Mouse (Mus musculus) embryonic facial prominence, embryonic 12.5 days (tissue): ENCODE results near the gene Bbs9. TPM values are rescaled to one million over a fixed set of nuclear protein-coding genes. Genes with fewer than 3 reads are reported as not detected.

Experiments
- ATAC-seq: fragments of 200-750 bp; cut with Nextera tagmentation; 2 replicates; pipeline ENCODE4 v1.8.0; 2017; ENCODE audit not compliant: insufficient number of reproducible peaks, insufficient read depth, low FRiP score, low TSS enrichment
- H3K27ac ChIP-seq: fragments of 300-500 bp; sonication (generic); 2 replicates; pipeline ENCODE4 v1.5.1; 2016; ENCODE audit warnings: mild to moderate bottlenecking
- H3K27me3 ChIP-seq: fragments of 300-500 bp; sonication (generic); 2 replicates; pipeline ENCODE4 v1.6.1; 2016; ENCODE audit warnings: mild to moderate bottlenecking, moderate library complexity
- H3K36me3 ChIP-seq: fragments of 300-500 bp; sonication (generic); 2 replicates; pipeline ENCODE4 v1.6.1; 2016; ENCODE audit warnings: mild to moderate bottlenecking
- H3K4me1 ChIP-seq: fragments of 300-500 bp; sonication (generic); 2 replicates; pipeline ENCODE4 v1.6.1; 2016
- H3K4me2 ChIP-seq: fragments of 300-500 bp; sonication (generic); replicated peaks from 2 replicates; pipeline ENCODE4 v1.6.1; 2016; ENCODE audit warnings: mild to moderate bottlenecking, moderate library complexity
- H3K4me3 ChIP-seq: fragments of 300-500 bp; sonication (generic); 2 replicates; pipeline ENCODE4 v1.5.1; 2016; ENCODE audit warnings: mild to moderate bottlenecking
- H3K9ac ChIP-seq: fragments of 300-500 bp; sonication (generic); 2 replicates; pipeline ENCODE4 v1.6.1; 2016; ENCODE audit warnings: mild to moderate bottlenecking, moderate library complexity
- H3K9me3 ChIP-seq: fragments of 300-500 bp; sonication (generic); 2 replicates; pipeline ENCODE4 v1.6.1; 2016; ENCODE audit warnings: mild to moderate bottlenecking, moderate library complexity
- WGBS: fragments of 180-500 bp; shearing (Covaris S2); methylation state at CpG from one replicate; pipeline ENCODE4 v1.1.7; 2016; 5-methylcytosine and 5-hydroxymethylcytosine counted together
- polyA plus RNA-seq: library from polyadenylated mRNA; unstranded; fragments of >200 nt; fragmentation: Nextera tagmentation; extraction: Ambion mirVana; gene quantifications from 2 replicates; pipeline ENCODE4 v1.2.1, GENCODE M21; 2016

Bbs9 gene
- polyA plus RNA-seq, 1 experiment from 2014 or later = 17.3 TPM

DNA sequence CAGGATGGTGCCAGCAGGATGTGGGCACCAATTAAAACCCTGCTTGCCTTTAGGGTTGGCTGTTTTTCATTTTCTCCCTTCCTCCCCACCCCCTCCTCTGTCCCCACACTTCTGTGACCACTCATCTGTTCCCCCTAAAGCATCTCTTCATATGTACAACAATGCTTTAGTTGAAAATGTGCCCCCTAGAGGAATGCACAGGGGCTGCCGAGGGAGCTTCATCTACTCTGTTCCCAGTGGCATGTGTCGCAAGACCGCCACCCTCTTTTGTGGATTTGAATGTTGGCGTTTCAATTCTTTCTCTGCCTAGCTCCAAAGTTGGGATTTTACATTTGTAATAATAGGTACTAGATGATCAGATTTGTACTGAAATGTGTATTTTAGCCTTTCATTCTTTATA lies 204.0 kb downstream of the Bbs9 start:
- no peak overlapping the region for H3K9ac ChIP-seq
- H3K4me3 ChIP-seq = no peak overlapping the region
- no peak overlapping the region for H3K27ac ChIP-seq
- H3K27me3 ChIP-seq = no peaks in the 10 kb centered on the region
- H3K9me3 ChIP-seq = no peaks in the 10 kb centered on the region
- 0 out of 2 replicates have a peak, but pooled peaks cover 3% of the 10 kb centered on the region for H3K36me3 ChIP-seq
- no peak for ATAC-seq
- H3K4me1 ChIP-seq = peaks cover 4% of the 10 kb centered on the region; the same call in 1 of the 2 replicates
- H3K4me2 ChIP-seq = no peak overlapping the region
- WGBS = 83% methylated on average over 4 of the region's 4 CpGs

DNA sequence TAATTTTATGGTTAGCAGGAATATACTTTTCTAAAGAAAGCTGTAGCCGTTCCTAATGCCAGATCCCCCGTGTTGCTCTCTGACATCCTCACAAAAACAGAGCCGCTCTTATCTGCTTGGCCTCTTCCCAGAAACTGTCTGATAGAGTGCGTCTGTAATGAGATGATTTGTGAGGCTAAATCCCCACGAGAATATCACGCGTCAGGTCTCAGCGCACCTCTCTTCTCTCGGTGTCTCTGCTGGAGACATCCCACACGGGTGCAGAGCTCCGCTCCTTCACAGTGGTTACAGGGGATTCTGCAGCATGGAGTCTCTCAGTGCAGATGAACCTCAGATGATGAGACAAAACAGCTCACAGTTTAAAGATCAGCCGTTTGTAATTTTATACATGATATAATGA lies 204.5 kb downstream of the Bbs9 start:
- 77% methylated on average over 12 of the region's 12 CpGs for WGBS
- H3K27me3 ChIP-seq = no peaks in the 10 kb centered on the region

DNA sequence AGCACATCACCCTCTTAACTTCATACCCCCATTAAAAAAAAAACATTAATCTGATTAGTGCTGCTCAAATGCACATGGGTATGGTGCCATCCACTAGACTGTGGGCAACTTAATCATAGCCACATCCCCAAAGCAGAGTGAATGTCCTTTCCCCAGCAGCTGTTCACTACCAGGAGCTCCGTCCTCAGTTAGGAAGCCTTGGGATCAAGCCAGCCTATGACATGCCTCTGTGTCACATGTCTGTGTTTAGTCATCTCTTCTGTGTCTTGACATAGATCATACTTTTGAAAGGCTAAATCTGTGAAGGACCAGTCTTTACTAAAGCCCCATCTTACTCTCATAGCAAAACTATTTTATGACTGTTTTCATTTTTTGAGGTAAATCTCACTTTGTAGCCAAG lies 205.0 kb downstream of the Bbs9 start:
- Histone ChIP-seq H3K4me3 (no peak overlapping the region), H3K36me3 (0 out of 2 replicates have a peak, but pooled peaks cover 3% of the 10 kb centered on the region), H3K27me3 (no peaks in the 10 kb centered on the region), H3K9me3 (no peaks in the 10 kb centered on the region), H3K4me1 (peaks cover 4% of the 10 kb centered on the region; the same call in 1 of the 2 replicates), H3K4me2 (no peak overlapping the region), H3K27ac (no peak overlapping the region), H3K9ac (no peak overlapping the region)
- ATAC-seq = no peak
- 66% methylated on average over 1 of the region's 1 CpGs for WGBS

More for the DNA sequence above, 204.5 kb downstream of the Bbs9 start:
- H3K36me3 ChIP-seq = 0 out of 2 replicates have a peak, but pooled peaks cover 3% of the 10 kb centered on the region
- H3K4me2 ChIP-seq = no peak overlapping the region
- H3K9me3 ChIP-seq = no peaks in the 10 kb centered on the region
- no peak overlapping the region; the same call in 1 of the 2 replicates for H3K9ac ChIP-seq
- peaks cover 4% of the 10 kb centered on the region; the same call in 1 of the 2 replicates for H3K4me1 ChIP-seq
- no peak for ATAC-seq
- H3K27ac ChIP-seq = no peak overlapping the region
- H3K4me3 ChIP-seq = no peak overlapping the region

GRCm38 (mm10) chr9:22683786-22684185 lies 208.3 kb downstream of the Bbs9 start:
- Histone ChIP-seq H3K27ac (no peak overlapping the region), H3K36me3 (0 out of 2 replicates have a peak, but pooled peaks cover 3% of the 10 kb centered on the region), H3K4me3 (no peak overlapping the region), H3K9ac (no peak overlapping the region), H3K9me3 (no peaks in the 10 kb centered on the region), H3K4me1 (peaks cover 4% of the 10 kb centered on the region; the same call in 1 of the 2 replicates), H3K27me3 (no peaks in the 10 kb centered on the region), H3K4me2 (no peak overlapping the region)
- ATAC-seq = no peak
- 31% methylated on average over 3 of the region's 3 CpGs for WGBS

DNA sequence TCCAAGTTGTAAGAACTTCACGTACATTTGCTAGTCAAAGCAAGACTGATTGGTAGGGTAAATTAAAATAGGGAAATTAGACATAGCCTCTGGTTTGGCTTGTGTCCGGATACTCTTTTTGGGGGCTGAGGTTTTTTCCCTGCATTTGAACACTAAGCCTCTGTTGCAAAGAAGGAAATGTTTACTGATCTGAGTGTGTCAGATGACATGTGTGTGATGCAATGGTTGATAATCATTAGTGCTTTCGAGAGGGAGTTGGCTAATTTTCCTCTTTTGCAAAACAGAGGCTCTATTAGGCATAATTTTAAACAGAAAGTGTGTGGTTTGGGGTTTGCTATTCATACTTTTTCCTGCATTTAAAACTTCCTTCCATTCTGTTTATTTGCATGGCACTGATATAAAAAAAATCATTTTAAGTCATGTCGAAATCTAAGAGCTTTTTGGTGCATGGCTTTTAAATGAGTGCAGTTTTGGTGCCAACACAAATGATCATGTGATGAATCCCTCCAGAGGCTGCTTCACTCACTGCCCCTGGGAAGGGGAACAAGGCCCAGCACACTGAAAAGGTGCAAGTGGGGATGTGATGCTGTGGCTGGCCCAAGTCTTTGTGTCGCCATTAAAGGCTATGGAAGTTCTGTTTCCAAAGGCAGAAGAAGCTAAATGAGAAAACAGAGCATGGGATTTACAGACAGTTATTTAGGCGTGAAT lies 211.4 kb downstream of the Bbs9 start:
- Histone ChIP-seq H3K36me3 (0 out of 2 replicates have a peak, but pooled peaks cover 3% of the 10 kb centered on the region), H3K4me3 (no peak overlapping the region), H3K27me3 (no peaks in the 10 kb centered on the region), H3K4me1 (peaks cover 4% of the 10 kb centered on the region; the same call in 1 of the 2 replicates), H3K4me2 (no peak overlapping the region), H3K27ac (no peak overlapping the region), H3K9ac (no peak overlapping the region), H3K9me3 (no peaks in the 10 kb centered on the region)
- 70% methylated on average over 6 of the region's 6 CpGs for WGBS
- no peak for ATAC-seq

- Histone ChIP-seq H3K9ac (no peak overlapping the region), H3K9me3 (no peaks in the 10 kb centered on the region), H3K27me3 (no peaks in the 10 kb centered on the region), H3K4me1 (no peaks in the 10 kb centered on the region), H3K36me3 (no peaks in the 10 kb centered on the region), H3K27ac (no peak overlapping the region), H3K4me2 (no peak overlapping the region), H3K4me3 (no peak overlapping the region)
- ATAC-seq = no peak
- 34% methylated on average over 7 of the region's 7 CpGs for WGBS
These were observed 214.7 kb downstream of the Bbs9 start for GRCm38 (mm10) chr9:22690234-22690633.

GRCm38 (mm10) chr9:22695392-22695791 lies 219.9 kb downstream of the Bbs9 start:
- no peak for ATAC-seq
- 91% methylated on average over 4 of the region's 4 CpGs for WGBS
- no peaks in the 10 kb centered on the region for H3K36me3 ChIP-seq
- no peaks in the 10 kb centered on the region for H3K27me3 ChIP-seq
- peaks cover 3% of the 10 kb centered on the region; the same call in 1 of the 2 replicates for H3K4me1 ChIP-seq
- H3K4me3 ChIP-seq = no peak overlapping the region
- no peak overlapping the region for H3K9ac ChIP-seq
- H3K4me2 ChIP-seq = no peak overlapping the region
- no peak overlapping the region for H3K27ac ChIP-seq
- H3K9me3 ChIP-seq = no peaks in the 10 kb centered on the region

DNA sequence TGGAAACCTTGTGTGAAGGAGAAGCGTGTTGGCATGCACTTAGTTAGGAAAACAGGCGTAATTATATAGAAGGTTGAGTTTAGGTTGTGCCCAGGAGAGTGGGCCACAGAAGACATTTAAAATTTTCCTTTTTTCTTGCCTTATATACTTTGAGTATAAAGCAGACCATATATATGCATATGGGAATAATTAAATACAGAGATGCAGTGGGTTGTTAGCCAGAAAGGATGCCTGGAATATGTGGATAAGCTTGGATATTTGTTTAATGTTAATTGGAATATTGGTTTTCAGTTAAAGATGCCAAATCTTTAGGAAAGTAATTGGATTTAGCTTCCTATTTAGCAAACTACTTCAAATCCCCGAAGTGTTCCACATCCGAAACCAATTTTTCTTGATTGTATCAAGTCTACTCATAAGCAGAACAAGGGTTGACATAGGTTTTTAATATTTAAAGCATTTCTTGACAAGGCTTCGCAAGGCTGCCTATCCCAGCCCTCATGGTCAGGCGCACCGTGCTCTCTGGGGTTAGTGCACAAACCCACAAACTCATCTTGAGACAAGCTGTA lies 221.4 kb downstream of the Bbs9 start:
- H3K4me1 ChIP-seq = peaks cover 3% of the 10 kb centered on the region; the same call in 1 of the 2 replicates
- H3K4me2 ChIP-seq = no peak overlapping the region
- H3K27ac ChIP-seq = no peak overlapping the region
- 0 out of 2 replicates have a peak, but pooled peaks have one; percentile 41 for ATAC-seq
- H3K36me3 ChIP-seq = no peaks in the 10 kb centered on the region
- no peak overlapping the region for H3K9ac ChIP-seq
- H3K4me3 ChIP-seq = no peak overlapping the region
- 45% methylated on average over 7 of the region's 7 CpGs for WGBS
- H3K9me3 ChIP-seq = no peaks in the 10 kb centered on the region
- no peaks in the 10 kb centered on the region for H3K27me3 ChIP-seq

DNA sequence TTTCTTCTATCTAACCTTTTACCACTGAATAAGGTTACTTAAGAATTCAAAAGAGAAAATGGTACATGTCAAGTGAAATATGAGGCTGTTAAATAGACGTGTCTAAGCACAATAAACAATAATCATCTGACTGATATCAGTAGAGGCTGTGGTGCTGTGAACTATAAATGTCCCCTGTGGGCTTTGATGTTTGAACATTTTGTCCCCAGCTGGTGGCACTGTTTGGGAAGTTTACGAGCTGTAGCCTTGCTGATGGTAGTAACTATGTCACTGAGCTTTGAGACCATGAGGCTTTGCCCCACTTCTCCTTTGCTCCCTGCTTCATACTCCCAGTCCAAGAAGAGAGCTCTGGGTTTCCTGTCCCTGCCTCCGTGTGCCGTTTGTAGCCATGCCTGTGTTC lies 222.3 kb downstream of the Bbs9 start:
- H3K4me1 ChIP-seq = peaks cover 3% of the 10 kb centered on the region; the same call in 1 of the 2 replicates

DNA sequence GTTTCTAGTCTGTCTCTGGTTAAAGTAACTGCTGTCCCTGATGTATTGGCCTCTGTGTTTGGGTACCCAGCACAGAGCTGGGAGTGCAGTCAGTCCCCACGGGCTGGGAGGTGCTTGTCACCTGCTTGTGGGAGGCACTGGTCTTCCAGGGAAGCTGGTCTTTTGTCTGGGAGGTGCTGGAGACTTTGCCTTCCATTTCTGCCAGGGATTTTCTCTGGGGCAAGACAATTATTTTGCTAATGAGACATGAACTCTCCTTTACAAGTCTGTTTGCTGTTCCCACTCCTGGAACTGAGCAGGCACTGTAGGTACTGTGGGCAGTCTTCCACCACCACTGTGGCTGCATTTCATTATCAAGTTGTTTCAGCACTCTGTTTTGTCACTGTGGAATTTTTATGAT lies 223.0 kb downstream of the Bbs9 start:
- H3K36me3 ChIP-seq = no peaks in the 10 kb centered on the region
- no peaks in the 10 kb centered on the region for H3K27me3 ChIP-seq
- whole genome bisulfite sequencing = 14% methylated on average over 1 of the region's 1 CpGs
- H3K27ac ChIP-seq = no peak overlapping the region
- H3K9me3 ChIP-seq = no peaks in the 10 kb centered on the region
- H3K4me2 ChIP-seq = no peak overlapping the region
- H3K4me1 ChIP-seq = peaks cover 3% of the 10 kb centered on the region; the same call in 1 of the 2 replicates
- no peak overlapping the region for H3K4me3 ChIP-seq
- no peak for ATAC-seq
- no peak overlapping the region for H3K9ac ChIP-seq

More for the DNA sequence above, 222.3 kb downstream of the Bbs9 start:
- Histone ChIP-seq H3K9me3 (no peaks in the 10 kb centered on the region), H3K27ac (no peak overlapping the region), H3K4me3 (no peak overlapping the region), H3K27me3 (no peaks in the 10 kb centered on the region), H3K4me2 (no peak overlapping the region), H3K36me3 (no peaks in the 10 kb centered on the region), H3K9ac (no peak overlapping the region)
- ATAC-seq = no peak
- 57% methylated on average over 4 of the region's 4 CpGs for WGBS

- H3K27ac ChIP-seq = no peak overlapping the region
- H3K4me2 ChIP-seq = no peak overlapping the region
- H3K36me3 ChIP-seq = no peaks in the 10 kb centered on the region
- H3K4me1 ChIP-seq = peaks cover 3% of the 10 kb centered on the region; the same call in 1 of the 2 replicates
- no peak overlapping the region for H3K4me3 ChIP-seq
- H3K27me3 ChIP-seq = no peaks in the 10 kb centered on the region
- WGBS = 89% methylated on average over 1 of the region's 1 CpGs
- ATAC-seq = no peak
- H3K9ac ChIP-seq = no peak overlapping the region
- no peaks in the 10 kb centered on the region for H3K9me3 ChIP-seq
These were observed 226.6 kb downstream of the Bbs9 start for GRCm38 (mm10) chr9:22702065-22702611.
